In the genomic region with DNA sequence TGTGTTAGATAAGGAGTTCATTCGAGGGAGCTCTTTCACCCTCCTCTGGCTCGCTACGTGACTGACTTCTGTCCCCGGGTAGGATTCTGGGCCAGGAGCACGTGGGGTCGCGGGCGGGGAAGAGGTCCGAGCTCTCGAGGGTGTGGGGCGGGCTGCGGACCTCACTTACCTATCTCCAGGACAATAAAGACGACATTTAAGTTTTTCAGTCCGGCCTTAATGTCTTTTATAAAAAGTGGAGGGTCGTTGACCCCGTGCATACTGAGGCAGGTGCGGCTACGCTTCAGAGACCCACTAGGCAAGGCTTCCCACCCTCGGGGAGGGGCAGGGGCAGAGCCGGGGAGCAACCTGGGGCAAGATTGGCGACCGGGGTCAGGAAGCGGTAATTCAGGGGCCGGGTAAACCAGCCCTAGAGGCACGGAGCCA, we compare ENCODE assay signal across 8 mouse cellular contexts. TPM values are rescaled to one million over a fixed set of nuclear protein-coding genes. Genes with fewer than 3 reads are reported as not detected.
DNase-seq lines count a peak whose midpoint lies in the region; ATAC-seq and TF ChIP-seq lines count a peak whose summit lies in the region.

No protein-coding gene starts in this region.

- H3K27ac ChIP-seq in layer of hippocampus, adult 2 months = peak overlapping the region; percentile 94
- H3K27ac ChIP-seq in bone marrow, adult 2 months (ENCODE audit: control insufficient read depth, insufficient read depth, low read depth, low read length, poor library complexity) = peak overlapping the region; percentile 91
- H3K27ac ChIP-seq in intestine, postnatal 0 days (ENCODE audit: low read depth, low read length) = peak overlapping the region; percentile 87
- H3K27ac ChIP-seq in liver, embryonic 13.5 days = peak overlapping the region; percentile 32
- no peak overlapping the region for H3K27ac ChIP-seq in neural tube, embryonic 12.5 days

- peak; percentile 17; the same call in 1 of the 2 replicates for ATAC-seq in intestine, postnatal 0 days
- peak; percentile 14 for ATAC-seq in liver, embryonic 13.5 days (ENCODE audit: low read depth)
- peak; percentile 54 for ATAC-seq in neural tube, embryonic 12.5 days (ENCODE audit: low FRiP score, low read depth)

- TF ChIP-seq CTCF in layer of hippocampus, adult 2 months (conservative IDR thresholded peaks at IDR 0.05) = no peak
- TF ChIP-seq CTCF in bone marrow, adult 2 months (IDR thresholded peaks at IDR 0.05; ENCODE audit: control insufficient read depth, insufficient read depth, low read length) = no peak
- no peak for TF ChIP-seq CTCF in intestine, postnatal 0 days (IDR thresholded peaks at IDR 0.05; ENCODE audit: low read depth)

- H3K4me3 ChIP-seq in layer of hippocampus, adult 2 months = peak overlapping the region; percentile 96
- peak overlapping the region; percentile 86 for H3K4me3 ChIP-seq in bone marrow, adult 2 months (replicated peaks; ENCODE audit: control insufficient read depth, low read depth, low read length)
- H3K4me3 ChIP-seq in intestine, postnatal 0 days (ENCODE audit: low read depth, low read length) = peak overlapping the region; percentile 69
- peak overlapping the region; percentile 72 for H3K4me3 ChIP-seq in liver, embryonic 13.5 days (replicated peaks)
- peak overlapping the region; percentile 57 for H3K4me3 ChIP-seq in neural tube, embryonic 12.5 days

- no peaks in the 10 kb centered on the region for H3K9me3 ChIP-seq in intestine, postnatal 0 days (ENCODE audit: control insufficient read depth)
- H3K9me3 ChIP-seq in liver, embryonic 13.5 days (replicated peaks) = no peaks in the 10 kb centered on the region
- no peaks in the 10 kb centered on the region for H3K9me3 ChIP-seq in neural tube, embryonic 12.5 days

- intact Hi-C loops in gastrocnemius, postnatal 14 days (cut with DNase I; ENCODE audit: low total_unique reads) = no loop called here

- no peaks in the 10 kb centered on the region for H3K36me3 ChIP-seq in intestine, postnatal 0 days (ENCODE audit: control insufficient read depth, insufficient read depth)
- H3K36me3 ChIP-seq in liver, embryonic 13.5 days = no peaks in the 10 kb centered on the region
- H3K36me3 ChIP-seq in neural tube, embryonic 12.5 days = no peaks in the 10 kb centered on the region; the same call in 1 of the 2 replicates

- H3K4me2 ChIP-seq in intestine, postnatal 0 days (replicated peaks; ENCODE audit: low read depth) = peak overlapping the region; percentile 82
- H3K4me2 ChIP-seq in liver, embryonic 13.5 days = peak overlapping the region; percentile 94
- H3K4me2 ChIP-seq in neural tube, embryonic 12.5 days (replicated peaks) = peak overlapping the region; percentile 93

- H3K4me1 ChIP-seq in bone marrow, adult 2 months (ENCODE audit: control insufficient read depth, insufficient read depth, low read length) = peaks cover 1% of the 10 kb centered on the region; the same call in 1 of the 2 replicates
- no peaks in the 10 kb centered on the region for H3K4me1 ChIP-seq in intestine, postnatal 0 days (replicated peaks; ENCODE audit: control insufficient read depth, insufficient read depth, low read length)
- H3K4me1 ChIP-seq in liver, embryonic 13.5 days (replicated peaks) = peaks cover 19% of the 10 kb centered on the region
- no peaks in the 10 kb centered on the region for H3K4me1 ChIP-seq in neural tube, embryonic 12.5 days

- 1% methylated on average over 25 of the region's 25 CpGs for WGBS in bone marrow, adult 2 months
- under 1% methylated on average over 25 of the region's 25 CpGs for WGBS in intestine, postnatal 0 days
- WGBS in liver, embryonic 13.5 days (ENCODE audit: insufficient replicate concordance) = under 1% methylated on average over 25 of the region's 25 CpGs
- 1% methylated on average over 25 of the region's 25 CpGs for WGBS in neural tube, embryonic 12.5 days

- DNase-seq in layer of hippocampus, adult 2 months (ENCODE audit: low spot score in 2 of 2) = peak; percentile 18 to 19
- no peak for DNase-seq in layer of hippocampus, adult 9-10 months (ENCODE audit: low spot score)
- DNase-seq in gastrocnemius, postnatal 14 days = peak; percentile 29
- peak; percentile 29 for DNase-seq in liver, embryonic 13.5 days
- peak; percentile 41 for DNase-seq in urinary bladder, postnatal 25 days (ENCODE audit: low spot score)

- H3K27me3 ChIP-seq in intestine, postnatal 0 days (replicated peaks; ENCODE audit: control insufficient read depth, insufficient read depth, low read length) = no peaks in the 10 kb centered on the region
- no peaks in the 10 kb centered on the region for H3K27me3 ChIP-seq in liver, embryonic 13.5 days
- H3K27me3 ChIP-seq in neural tube, embryonic 12.5 days (replicated peaks) = no peaks in the 10 kb centered on the region

- no peak for TF ChIP-seq POLR2A in bone marrow, adult 2 months (IDR thresholded peaks at IDR 0.05; ENCODE audit: borderline replicate concordance, control insufficient read depth, low read depth, low read length)

- H3K9ac ChIP-seq in intestine, postnatal 0 days (ENCODE audit: low read depth, low read length) = peak overlapping the region; percentile 76
- peak overlapping the region; percentile 81 for H3K9ac ChIP-seq in liver, embryonic 13.5 days
- peak overlapping the region; percentile 61 for H3K9ac ChIP-seq in neural tube, embryonic 12.5 days

RNA-seq across cellular contexts. Expression of gene Nabp1, which starts 0.6 kb away (rescaled TPM):
- 10 to 100 TPM; 18.9 to 20.1 TPM for total RNA-seq in layer of hippocampus, adult 2 months (2021)
- polyA plus RNA-seq in bone marrow, adult 2 months (2011; ENCODE audit: insufficient read depth, insufficient read length, low replicate concordance, missing spikeins) = 5.9 and 9.8 TPM in 2 replicates
- 10 to 100 TPM; 15.1 to 15.5 TPM for total RNA-seq in gastrocnemius, postnatal 14 days (2021)
- polyA plus RNA-seq in intestine, postnatal 0 days (2015; fragmentation: Nextera tagmentation; extraction: Ambion mirVana) = 14.9 and 15.7 TPM in 2 replicates
- 4.5 and 5.5 TPM in 2 replicates for polyA plus RNA-seq in liver, embryonic 13.5 days (2015; fragmentation: Nextera tagmentation; extraction: Ambion mirVana)
- 6.6 and 7.0 TPM in 2 replicates for polyA plus RNA-seq in neural tube, embryonic 12.5 days (2016; fragmentation: Nextera tagmentation; extraction: Ambion mirVana)
